Mouse (Mus musculus): ENCODE data around the gene Tspan15. TPM values are rescaled to one million over a fixed set of nuclear protein-coding genes. Genes with fewer than 3 reads are reported as not detected.

The Tspan15 gene
- total and polyA plus RNA-seq, 3 experiments = 0.23 to 2.2 TPM; not detected in 1

GRCm38 (mm10) chr10:62208241-62208896 lies 22.7 kb downstream of the Tspan15 start:
- H3K4me3 ChIP-seq (ENCODE audit: control insufficient read depth in 1 of 2, insufficient read depth in 1 of 2, low read depth in 2 of 2, low read length in 2 of 2) = no peak overlapping the region
- H3K27me3 ChIP-seq (ENCODE audit: control insufficient read depth in 1 of 2, insufficient read depth in 2 of 2, low read length in 2 of 2) = no peaks in the 10 kb centered on the region
- no peak for TF ChIP-seq MAFK (IDR thresholded peaks at IDR 0.05; ENCODE audit: borderline replicate concordance, low read depth, low read length)
- TF ChIP-seq MYC (IDR thresholded peaks at IDR 0.05; ENCODE audit: low read depth, low read length) = no peak
- no peak for TF ChIP-seq EP300 (IDR thresholded peaks at IDR 0.05; ENCODE audit: low read depth in 1 of 2, low read length in 2 of 2)
- TF ChIP-seq E2F4 (IDR thresholded peaks at IDR 0.05; ENCODE audit: borderline replicate concordance, low read depth, low read length) = no peak
- no peak for TF ChIP-seq JUND (IDR thresholded peaks at IDR 0.05; ENCODE audit: low read depth, low read length)
- no peak for TF ChIP-seq GATA1 (IDR thresholded peaks at IDR 0.05; ENCODE audit: low read depth, low read length)
- no peak for TF ChIP-seq MAX (IDR thresholded peaks at IDR 0.05; ENCODE audit: low read length)
- no peak for TF ChIP-seq BHLHE40 (IDR thresholded peaks at IDR 0.05; ENCODE audit: borderline replicate concordance, low read depth, low read length)
- no peak for TF ChIP-seq TCF12 (IDR thresholded peaks at IDR 0.05; ENCODE audit: low read depth, low read length)
- TF ChIP-seq KAT2A (conservative IDR thresholded peaks at IDR 0.05; ENCODE audit: low read depth, low read length) = no peak
- no peak for TF ChIP-seq MAZ (IDR thresholded peaks at IDR 0.05; ENCODE audit: low read depth, low read length)
- no peak for TF ChIP-seq ZC3H11A (IDR thresholded peaks at IDR 0.05; ENCODE audit: low read depth, low read length)
- no peak for TF ChIP-seq USF2 (IDR thresholded peaks at IDR 0.05; ENCODE audit: borderline replicate concordance in 1 of 2, insufficient read depth in 1 of 2, low read depth in 1 of 2, low read length in 2 of 2)
- no peak for TF ChIP-seq HCFC1 (IDR thresholded peaks at IDR 0.05; ENCODE audit: low read depth, low read length)
- no peak for TF ChIP-seq RAD21 (IDR thresholded peaks at IDR 0.05; ENCODE audit: low read depth, low read length)
- TF ChIP-seq POLR2A (IDR thresholded peaks at IDR 0.05; ENCODE audit: control insufficient read depth in 1 of 2, insufficient read depth in 1 of 2, low read depth in 1 of 2, low read length in 2 of 2, poor library complexity in 1 of 2) = no peak
- TF ChIP-seq POLR2AphosphoS5 (IDR thresholded peaks at IDR 0.05; ENCODE audit: borderline replicate concordance, low read depth, low read length) = no peak
- no peak for TF ChIP-seq RCOR1 (IDR thresholded peaks at IDR 0.05; ENCODE audit: low read depth, low read length)
- H3K27ac ChIP-seq (ENCODE audit: control insufficient read depth, low read depth, low read length) = no peak overlapping the region
- H3K79me2 ChIP-seq (ENCODE audit: control insufficient read depth, insufficient read depth, low read length, poor library complexity) = no peaks in the 10 kb centered on the region
- H3K4me1 ChIP-seq (ENCODE audit: control insufficient read depth in 1 of 2, insufficient read depth in 2 of 2, low read length in 2 of 2) = peaks cover 0 to 2% of the 10 kb centered on the region in 2 experiments; a peak in 1 of 4 replicates
- DNase-seq (ENCODE audit: low read depth, low spot score) = no peak
- no peaks in the 10 kb centered on the region for H3K9me3 ChIP-seq (replicated peaks; ENCODE audit: insufficient read depth, low read length)
- no peaks in the 10 kb centered on the region for H3K36me3 ChIP-seq (ENCODE audit: control insufficient read depth in 1 of 2, insufficient read depth in 2 of 2, low read length in 2 of 2)
- H3K9ac ChIP-seq (ENCODE audit: control insufficient read depth, low read depth, low read length, poor library complexity, severe bottlenecking) = no peak overlapping the region

- no peak for DNase-seq (ENCODE audit: low read depth, low spot score)
- H3K9ac ChIP-seq (ENCODE audit: control insufficient read depth, low read depth, low read length, poor library complexity, severe bottlenecking) = no peak overlapping the region
- H3K79me2 ChIP-seq (ENCODE audit: control insufficient read depth, insufficient read depth, low read length, poor library complexity) = no peaks in the 10 kb centered on the region
- H3K36me3 ChIP-seq (ENCODE audit: control insufficient read depth in 1 of 2, insufficient read depth in 2 of 2, low read length in 2 of 2) = no peaks in the 10 kb centered on the region
- no peaks in the 10 kb centered on the region for H3K9me3 ChIP-seq (replicated peaks; ENCODE audit: insufficient read depth, low read length)
- no peaks in the 10 kb centered on the region for H3K27me3 ChIP-seq (ENCODE audit: control insufficient read depth in 1 of 2, insufficient read depth in 2 of 2, low read length in 2 of 2)
- TF ChIP-seq TCF12 (IDR thresholded peaks at IDR 0.05; ENCODE audit: low read depth, low read length) (no peak), TBP (IDR thresholded peaks at IDR 0.05; ENCODE audit: low read depth, low read length) (no peak), NRF1 (IDR thresholded peaks at IDR 0.05; ENCODE audit: insufficient read depth, low read depth, low read length, poor library complexity, severe bottlenecking) (no peak), USF1 (IDR thresholded peaks at IDR 0.05; ENCODE audit: low read depth, low read length) (no peak), GABPA (IDR thresholded peaks at IDR 0.05; ENCODE audit: low read depth, low read length) (no peak), MAX (IDR thresholded peaks at IDR 0.05; ENCODE audit: low read length) (no peak), EP300 (IDR thresholded peaks at IDR 0.05; ENCODE audit: low read depth in 1 of 2, low read length in 2 of 2) (no peak), JUND (IDR thresholded peaks at IDR 0.05; ENCODE audit: low read depth, low read length) (no peak), MXI1 (IDR thresholded peaks at IDR 0.05; ENCODE audit: low read depth, low read length) (no peak), KAT2A (conservative IDR thresholded peaks at IDR 0.05; ENCODE audit: low read depth, low read length) (no peak), BHLHE40 (IDR thresholded peaks at IDR 0.05; ENCODE audit: borderline replicate concordance, low read depth, low read length) (no peak), MYB (IDR thresholded peaks at IDR 0.05; ENCODE audit: low read depth, low read length) (no peak), POLR2AphosphoS5 (IDR thresholded peaks at IDR 0.05; ENCODE audit: borderline replicate concordance, low read depth, low read length) (no peak), TAL1 (IDR thresholded peaks at IDR 0.05; ENCODE audit: low read length) (no peak)
- H3K4me1 ChIP-seq (ENCODE audit: control insufficient read depth in 1 of 2, insufficient read depth in 2 of 2, low read length in 2 of 2) = no peaks in the 10 kb centered on the region
- H3K4me3 ChIP-seq (ENCODE audit: control insufficient read depth in 1 of 2, insufficient read depth in 1 of 2, low read depth in 2 of 2, low read length in 2 of 2) = no peak overlapping the region
- no peak overlapping the region for H3K27ac ChIP-seq (ENCODE audit: control insufficient read depth, low read depth, low read length)
Measured at GRCm38 (mm10) chr10:62202574-62202973, 28.5 kb downstream of the Tspan15 start.

All from MEL (cell line).